Mouse (Mus musculus): ENCODE measurements around the gene Kifc1.

DNA sequence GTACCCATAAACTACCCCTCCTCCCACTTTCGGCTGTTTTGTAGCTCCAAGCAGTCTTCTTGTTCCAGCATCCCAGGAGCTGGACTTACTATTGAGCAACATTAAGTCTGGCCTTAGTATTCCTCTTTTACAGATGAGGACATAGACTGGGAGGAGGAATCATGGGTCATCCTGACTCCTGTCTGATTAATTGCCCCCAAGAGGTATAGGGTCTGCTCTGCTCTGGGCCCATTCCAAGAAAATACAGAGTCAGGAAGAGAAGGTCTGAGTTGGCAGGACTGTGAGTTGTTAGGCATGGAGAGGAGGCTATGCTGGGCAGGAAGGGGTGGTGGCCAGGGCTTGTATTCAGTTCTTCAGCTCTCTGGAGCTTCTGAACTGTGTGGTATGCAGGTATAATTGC lies 46.3 kb downstream of the Kifc1 start:
- TF ChIP-seq CTCF (IDR thresholded peaks at IDR 0.05; ENCODE audit: borderline replicate concordance, control insufficient read depth, extremely low read depth, insufficient read depth, low read length, poor library complexity) = no peak
- no peak for TF ChIP-seq POLR2A (IDR thresholded peaks at IDR 0.05; ENCODE audit: control insufficient read depth, extremely low read depth, insufficient read depth, low read length, poor library complexity)

All from thymus, adult 2 months (tissue).